Mouse (Mus musculus) hindbrain, embryonic 14.5 days (tissue): ENCODE measurements at regions not wholly inside any gene's neighbourhood (a gene's known extent, or its start where the extent isn't known, plus 50 kb on each side); places are given as distances from the start of the nearest gene placed in this dataset.

Experiments
- ATAC-seq: fragments of 200-750 bp; cut with Nextera tagmentation; 2 replicates; pipeline ENCODE4 v1.8.0; 2017; ENCODE audit warnings: moderate number of reproducible peaks, mild to moderate bottlenecking, moderate TSS enrichment, moderate library complexity; ENCODE audit not compliant: low FRiP score
- DNase-seq: peaks from one replicate; pipeline ENCODE4 v3.0.0-alpha.2; 2015; ENCODE audit warnings: low spot score
- H3K27ac ChIP-seq: fragments of 300-500 bp; sonication (generic); 2 replicates; pipeline ENCODE4 v1.5.1; 2014; ENCODE audit warnings: mild to moderate bottlenecking, moderate library complexity
- H3K27me3 ChIP-seq: fragments of 300-500 bp; sonication (generic); 2 replicates; pipeline ENCODE4 v1.6.1; 2014; ENCODE audit warnings: mild to moderate bottlenecking, low read length, mixed read lengths; ENCODE audit not compliant: control insufficient read depth, insufficient read depth
- H3K36me3 ChIP-seq: fragments of 300-500 bp; sonication (generic); replicated peaks from 2 replicates; pipeline ENCODE4 v1.6.1; 2014; ENCODE audit not compliant: control insufficient read depth, insufficient read depth
- H3K4me1 ChIP-seq: fragments of 300-500 bp; sonication (generic); replicated peaks from 2 replicates; pipeline ENCODE4 v1.6.1; 2014; ENCODE audit warnings: antibody characterized with exemption, low read length, mixed read lengths; ENCODE audit not compliant: control insufficient read depth, insufficient read depth
- H3K4me2 ChIP-seq: fragments of 300-500 bp; sonication (generic); replicated peaks from 2 replicates; pipeline ENCODE4 v1.6.1; 2014; ENCODE audit warnings: mild to moderate bottlenecking, moderate library complexity
- H3K4me3 ChIP-seq: fragments of 300-500 bp; sonication (generic); replicated peaks from 2 replicates; pipeline ENCODE4 v1.5.1; 2014; ENCODE audit warnings: mild to moderate bottlenecking, low read length
- H3K9ac ChIP-seq: fragments of 300-500 bp; sonication (generic); 2 replicates; pipeline ENCODE4 v1.6.1; 2014
- H3K9me3 ChIP-seq: fragments of 300-500 bp; sonication (generic); 2 replicates; pipeline ENCODE4 v1.6.1; 2016; ENCODE audit warnings: low read length; ENCODE audit not compliant: control insufficient read depth
- WGBS: fragments of 180-500 bp; shearing (Covaris S2); extraction: QIAGEN DNeasy Blood & Tissue Kit; methylation state at CpG from one replicate; pipeline ENCODE4 v1.1.7; 2014; 5-methylcytosine and 5-hydroxymethylcytosine counted together

- Histone ChIP-seq H3K4me3 (no peak overlapping the region), H3K9ac (no peak overlapping the region), H3K9me3 (no peaks in the 10 kb centered on the region), H3K27me3 (no peaks in the 10 kb centered on the region), H3K36me3 (no peaks in the 10 kb centered on the region), H3K4me1 (no peaks in the 10 kb centered on the region), H3K27ac (no peak overlapping the region), H3K4me2 (no peak overlapping the region)
- DNase-seq (no peak), ATAC-seq (no peak)
- WGBS, result 88% methylated on average over 2 of the region's 2 CpGs
Observed at GRCm38 (mm10) chr17:67405934-67406333, 51.7 kb upstream of the Ptprm start.
